In the genomic region with DNA sequence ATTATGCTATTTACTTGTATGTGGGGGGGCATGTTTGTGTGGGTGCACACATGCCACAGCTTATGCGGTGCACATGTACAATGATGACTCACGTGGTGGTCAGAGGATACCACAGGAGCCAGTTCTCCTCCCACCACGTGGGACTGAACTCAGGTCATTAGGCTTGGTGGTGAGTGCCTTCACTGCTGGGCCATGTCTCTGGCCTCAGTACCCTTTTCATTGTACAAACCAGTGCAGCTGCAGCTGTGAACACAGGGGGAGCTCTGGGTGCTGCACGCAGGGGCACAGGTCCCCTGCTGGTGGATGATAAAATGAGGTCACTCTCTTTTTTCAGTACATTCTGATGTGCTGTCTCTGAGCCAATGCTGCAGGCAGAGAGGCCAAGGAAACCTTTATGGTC, we compare ENCODE assay signal across 11 mouse cellular contexts. TPM values are rescaled to one million over a fixed set of nuclear protein-coding genes. Genes with fewer than 3 reads are reported as not detected.
A peak's percentile ranks its signal among the peaks of the same experiment; 100 is the strongest.
DNase-seq lines count a peak whose midpoint lies in the region; ATAC-seq and TF ChIP-seq lines count a peak whose summit lies in the region.
"Had no signal": no experiment of that assay in that cellular context is flagged by ENCODE, and none has a peak within 500 bp of the region (broad histone marks: within the 10 kb centered on the region; RNA-seq: fewer than 3 reads in every experiment).

No protein-coding gene starts in this region.

- no peak overlapping the region for H3K4me3 ChIP-seq in bone marrow, adult 2 months (replicated peaks; ENCODE audit: control insufficient read depth, low read depth, low read length)
- no peak overlapping the region for H3K4me3 ChIP-seq in intestine, postnatal 0 days (ENCODE audit: low read depth, low read length)
- no peak overlapping the region for H3K4me3 ChIP-seq in midbrain, embryonic 11.5 days (ENCODE audit: low read depth, low read length)
- H3K4me3 ChIP-seq: erythroblast, embryonic 14.5 days; limb, embryonic 12.5 days had no signal

- TF ChIP-seq POLR2A in bone marrow, adult 2 months (IDR thresholded peaks at IDR 0.05; ENCODE audit: borderline replicate concordance, control insufficient read depth, low read depth, low read length), result no peak

- H3K27me3 ChIP-seq in intestine, postnatal 0 days (replicated peaks; ENCODE audit: control insufficient read depth, insufficient read depth, low read length), result no peaks in the 10 kb centered on the region
- H3K27me3 ChIP-seq in midbrain, embryonic 11.5 days (ENCODE audit: control insufficient read depth, insufficient read depth, low read length), result no peaks in the 10 kb centered on the region
- H3K27me3 ChIP-seq: limb, embryonic 12.5 days had no signal

- no peak overlapping the region for H3K9ac ChIP-seq in intestine, postnatal 0 days (ENCODE audit: low read depth, low read length)
- no peak overlapping the region for H3K9ac ChIP-seq in midbrain, embryonic 11.5 days (ENCODE audit: low read length)
- H3K9ac ChIP-seq: limb, embryonic 12.5 days had no signal

- H3K4me2 ChIP-seq in intestine, postnatal 0 days (replicated peaks; ENCODE audit: low read depth), result no peak overlapping the region
- no peak overlapping the region for H3K4me2 ChIP-seq in midbrain, embryonic 11.5 days
- H3K4me2 ChIP-seq: limb, embryonic 12.5 days had no signal

- H3K27ac ChIP-seq in bone marrow, adult 2 months (ENCODE audit: control insufficient read depth, insufficient read depth, low read depth, low read length, poor library complexity), result no peak overlapping the region
- no peak overlapping the region for H3K27ac ChIP-seq in intestine, postnatal 0 days (ENCODE audit: low read depth, low read length)
- no peak overlapping the region for H3K27ac ChIP-seq in midbrain, embryonic 11.5 days (ENCODE audit: low read depth, low read length)
- H3K27ac ChIP-seq: limb, embryonic 12.5 days had no signal

- H3K9me3 ChIP-seq in intestine, postnatal 0 days (ENCODE audit: control insufficient read depth), result no peaks in the 10 kb centered on the region
- H3K9me3 ChIP-seq in midbrain, embryonic 11.5 days (ENCODE audit: control insufficient read depth, low read length), result no peaks in the 10 kb centered on the region
- H3K9me3 ChIP-seq: limb, embryonic 12.5 days had no signal

- H3K4me1 ChIP-seq in bone marrow, adult 2 months (ENCODE audit: control insufficient read depth, insufficient read depth, low read length), result peaks cover 2% of the 10 kb centered on the region; the same call in 1 of the 2 replicates
- H3K4me1 ChIP-seq in intestine, postnatal 0 days (replicated peaks; ENCODE audit: control insufficient read depth, insufficient read depth, low read length), result no peaks in the 10 kb centered on the region
- H3K4me1 ChIP-seq in midbrain, embryonic 11.5 days (ENCODE audit: control insufficient read depth, insufficient read depth, low read length), result no peaks in the 10 kb centered on the region

- no peaks in the 10 kb centered on the region for H3K36me3 ChIP-seq in intestine, postnatal 0 days (ENCODE audit: control insufficient read depth, insufficient read depth)
- H3K36me3 ChIP-seq in midbrain, embryonic 11.5 days (ENCODE audit: control insufficient read depth, insufficient read depth, low read length), result no peaks in the 10 kb centered on the region
- H3K36me3 ChIP-seq: limb, embryonic 12.5 days had no signal

- ATAC-seq in intestine, postnatal 0 days, result no peak
- ATAC-seq in midbrain, embryonic 11.5 days (ENCODE audit: low FRiP score), result no peak

- TF ChIP-seq CTCF in bone marrow, adult 2 months (IDR thresholded peaks at IDR 0.05; ENCODE audit: control insufficient read depth, insufficient read depth, low read length), result peak; percentile 78
- peak; percentile 79 for TF ChIP-seq CTCF in intestine, postnatal 0 days (IDR thresholded peaks at IDR 0.05; ENCODE audit: low read depth)

- DNase-seq in lung, postnatal 10 days, result peak; percentile 46
- no peak for DNase-seq in lung, adult 18-20 months
- DNase-seq in thymus, postnatal 14 days, result peak; percentile 84
- no peak for DNase-seq in midbrain, embryonic 11.5 days (ENCODE audit: low spot score, missing footprints)
- DNase-seq in right cerebral cortex, postnatal 25 days, result no peak
- no peak for DNase-seq in layer of hippocampus, postnatal 14 days (ENCODE audit: low spot score in 2 of 2)
- DNase-seq: right cerebral cortex, adult 18-20 months had no signal

- WGBS in bone marrow, adult 2 months, result 7% methylated on average over 4 of the region's 4 CpGs
- 47% methylated on average over 4 of the region's 4 CpGs for WGBS in intestine, postnatal 0 days
- WGBS in midbrain, embryonic 11.5 days, result 58% methylated on average over 4 of the region's 4 CpGs

RNA-seq across cellular contexts. Expression of gene Bfsp2, which starts 46.1 kb away (rescaled TPM):
- polyA plus RNA-seq in bone marrow, adult 2 months (2011; ENCODE audit: insufficient read depth, insufficient read length, low replicate concordance, missing spikeins), result 11.3 and 13.3 TPM in 2 replicates
- polyA plus RNA-seq in intestine, postnatal 0 days (2015; fragmentation: Nextera tagmentation; extraction: Ambion mirVana), result 0.35 and 0.41 TPM in 2 replicates
- 1.7 and 2.6 TPM in 2 replicates for polyA plus RNA-seq in midbrain, embryonic 11.5 days (2014; fragmentation: Nextera tagmentation; extraction: Ambion mirVana)
- total RNA-seq in layer of hippocampus, postnatal 14 days (2021), result 10 to 100 TPM; 10.5 to 11.8 TPM

Comparison
In these comparisons a context has a peak if more than half of its experiments do, and no peak if none do; other contexts are left out.
1. DNase-seq: peak in lung, postnatal 10 days (single experiment) and thymus, postnatal 14 days (single experiment); none in lung, adult 18-20 months (0 of 2), midbrain, embryonic 11.5 days (single experiment), right cerebral cortex, postnatal 25 days (single experiment) and layer of hippocampus, postnatal 14 days (0 of 2).